Mouse (Mus musculus): ENCODE data around the gene Ndel1. TPM values are rescaled to one million over a fixed set of nuclear protein-coding genes. Genes with fewer than 3 reads are reported as not detected.
"Not testable (repeated sequence)": the region's sequence is repeated elsewhere in the genome, so short reads cannot be mapped to it uniquely, and the experiment has no call there.

The Ndel1 gene
- total and polyA plus RNA-seq, 3 experiments: 26.2 to 64.3 (median 39.4) TPM

- Histone ChIP-seq H3K4me3 (ENCODE audit: low read depth, low read length) (peak overlapping the region; percentile 93), H3K4me1 (ENCODE audit: insufficient read depth, low read depth, low read length) (peaks cover 38% of the 10 kb centered on the region), H3K36me3 (replicated peaks) (peaks cover 26% of the 10 kb centered on the region), H3K27me3 (ENCODE audit: insufficient read depth, low read length) (no peaks in the 10 kb centered on the region), H3K9me3 (replicated peaks) (no peaks in the 10 kb centered on the region)
- TF ChIP-seq POLR2AphosphoS5 (IDR thresholded peaks at IDR 0.05; ENCODE audit: insufficient replicate concordance, low read depth, low read length) (no peak), TAL1 (conservative IDR thresholded peaks at IDR 0.05; ENCODE audit: low read depth, low read length) (no peak), GATA1 (IDR thresholded peaks at IDR 0.05; ENCODE audit: borderline replicate concordance, low read length) (no peak), GATA2 (IDR thresholded peaks at IDR 0.05; ENCODE audit: borderline replicate concordance, low read depth, low read length) (no peak), CTCF (IDR thresholded peaks at IDR 0.05; ENCODE audit: low read depth, low read length) (no peak)
- DNase-seq (ENCODE audit: low spot score): no peak
- no peak for ATAC-seq (ENCODE audit: extremely low read depth, insufficient number of reproducible peaks, low FRiP score, poor library complexity, severe bottlenecking)
Measured at GRCm38 (mm10) chr11:68851644-68852485, 19.8 kb downstream of the Ndel1 start.

- TF ChIP-seq GATA2 (IDR thresholded peaks at IDR 0.05; ENCODE audit: borderline replicate concordance, low read depth, low read length): no peak
- TF ChIP-seq TAL1 (conservative IDR thresholded peaks at IDR 0.05; ENCODE audit: low read depth, low read length): no peak
- TF ChIP-seq CTCF (IDR thresholded peaks at IDR 0.05; ENCODE audit: low read depth, low read length): no peak
- TF ChIP-seq GATA1 (IDR thresholded peaks at IDR 0.05; ENCODE audit: borderline replicate concordance, low read length): no peak
- no peak for TF ChIP-seq POLR2AphosphoS5 (IDR thresholded peaks at IDR 0.05; ENCODE audit: insufficient replicate concordance, low read depth, low read length)
- no peaks in the 10 kb centered on the region for H3K27me3 ChIP-seq (ENCODE audit: insufficient read depth, low read length)
- peaks cover 32% of the 10 kb centered on the region for H3K36me3 ChIP-seq (replicated peaks)
- DNase-seq (ENCODE audit: low spot score): no peak
- no peak for ATAC-seq (ENCODE audit: extremely low read depth, insufficient number of reproducible peaks, low FRiP score, poor library complexity, severe bottlenecking)
- H3K4me1 ChIP-seq (ENCODE audit: insufficient read depth, low read depth, low read length): peaks cover 34% of the 10 kb centered on the region
- H3K9me3 ChIP-seq (replicated peaks): no peaks in the 10 kb centered on the region
- H3K4me3 ChIP-seq (ENCODE audit: low read depth, low read length): no peak overlapping the region; the same call in 1 of the 2 replicates
Measured at GRCm38 (mm10) chr11:68850862-68851261, 20.8 kb downstream of the Ndel1 start.

- H3K4me3 ChIP-seq (ENCODE audit: low read depth, low read length): no peak overlapping the region
- no peaks in the 10 kb centered on the region for H3K9me3 ChIP-seq (replicated peaks)
- ATAC-seq (ENCODE audit: extremely low read depth, insufficient number of reproducible peaks, low FRiP score, poor library complexity, severe bottlenecking): no peak
- no peak for DNase-seq (ENCODE audit: low spot score)
- peaks cover 71% of the 10 kb centered on the region for H3K36me3 ChIP-seq (replicated peaks)
- H3K4me1 ChIP-seq (ENCODE audit: insufficient read depth, low read depth, low read length): peaks cover 2% of the 10 kb centered on the region; the same call in 1 of the 2 replicates
- TF ChIP-seq GATA1 (IDR thresholded peaks at IDR 0.05; ENCODE audit: borderline replicate concordance, low read length) (no peak), GATA2 (IDR thresholded peaks at IDR 0.05; ENCODE audit: borderline replicate concordance, low read depth, low read length) (no peak), CTCF (IDR thresholded peaks at IDR 0.05; ENCODE audit: low read depth, low read length) (no peak), POLR2AphosphoS5 (IDR thresholded peaks at IDR 0.05; ENCODE audit: insufficient replicate concordance, low read depth, low read length) (no peak)
- H3K27me3 ChIP-seq (ENCODE audit: insufficient read depth, low read length): no peaks in the 10 kb centered on the region
Measured at GRCm38 (mm10) chr11:68839606-68840005, 32.1 kb downstream of the Ndel1 start.

GRCm38 (mm10) chr11:68835034-68835433, 36.6 kb downstream of the Ndel1 start:
- H3K36me3 ChIP-seq (replicated peaks): peaks cover 73% of the 10 kb centered on the region
- H3K9me3 ChIP-seq (replicated peaks): no peaks in the 10 kb centered on the region
- DNase-seq (ENCODE audit: low spot score) (no peak), ATAC-seq (ENCODE audit: extremely low read depth, insufficient number of reproducible peaks, low FRiP score, poor library complexity, severe bottlenecking) (no peak)
- H3K27me3 ChIP-seq (ENCODE audit: insufficient read depth, low read length): no peaks in the 10 kb centered on the region
- TF ChIP-seq TAL1 (conservative IDR thresholded peaks at IDR 0.05; ENCODE audit: low read depth, low read length) (no peak), CTCF (IDR thresholded peaks at IDR 0.05; ENCODE audit: low read depth, low read length) (no peak), GATA2 (IDR thresholded peaks at IDR 0.05; ENCODE audit: borderline replicate concordance, low read depth, low read length) (no peak), POLR2AphosphoS5 (IDR thresholded peaks at IDR 0.05; ENCODE audit: insufficient replicate concordance, low read depth, low read length) (no peak), GATA1 (IDR thresholded peaks at IDR 0.05; ENCODE audit: borderline replicate concordance, low read length) (no peak)
- H3K4me3 ChIP-seq (ENCODE audit: low read depth, low read length): no peak overlapping the region
- H3K4me1 ChIP-seq (ENCODE audit: insufficient read depth, low read depth, low read length): peaks cover 11% of the 10 kb centered on the region; the same call in 1 of the 2 replicates

- Histone ChIP-seq H3K36me3 (replicated peaks) (peaks cover 74% of the 10 kb centered on the region), H3K4me1 (ENCODE audit: insufficient read depth, low read depth, low read length) (peaks cover 11% of the 10 kb centered on the region; the same call in 1 of the 2 replicates), H3K9me3 (replicated peaks) (no peaks in the 10 kb centered on the region), H3K4me3 (ENCODE audit: low read depth, low read length) (no peak overlapping the region), H3K27me3 (ENCODE audit: insufficient read depth, low read length) (no peaks in the 10 kb centered on the region)
- no peak for TF ChIP-seq GATA1 (IDR thresholded peaks at IDR 0.05; ENCODE audit: borderline replicate concordance, low read length)
- TF ChIP-seq GATA2 (IDR thresholded peaks at IDR 0.05; ENCODE audit: borderline replicate concordance, low read depth, low read length): no peak
- no peak for TF ChIP-seq TAL1 (conservative IDR thresholded peaks at IDR 0.05; ENCODE audit: low read depth, low read length)
- no peak for TF ChIP-seq POLR2AphosphoS5 (IDR thresholded peaks at IDR 0.05; ENCODE audit: insufficient replicate concordance, low read depth, low read length)
- TF ChIP-seq CTCF (IDR thresholded peaks at IDR 0.05; ENCODE audit: low read depth, low read length): no peak
- DNase-seq (ENCODE audit: low spot score) (no peak), ATAC-seq (ENCODE audit: extremely low read depth, insufficient number of reproducible peaks, low FRiP score, poor library complexity, severe bottlenecking) (no peak)
Measured at GRCm38 (mm10) chr11:68833593-68833992, 38.1 kb downstream of the Ndel1 start.

- Histone ChIP-seq H3K27me3 (ENCODE audit: insufficient read depth, low read length) (no peaks in the 10 kb centered on the region), H3K36me3 (replicated peaks) (peaks cover 77% of the 10 kb centered on the region), H3K9me3 (replicated peaks) (no peaks in the 10 kb centered on the region), H3K4me1 (ENCODE audit: insufficient read depth, low read depth, low read length) (peaks cover 11% of the 10 kb centered on the region; the same call in 1 of the 2 replicates), H3K4me3 (ENCODE audit: low read depth, low read length) (no peak overlapping the region)
- ATAC-seq (ENCODE audit: extremely low read depth, insufficient number of reproducible peaks, low FRiP score, poor library complexity, severe bottlenecking): no peak
- no peak for DNase-seq (ENCODE audit: low spot score)
- TF ChIP-seq CTCF (IDR thresholded peaks at IDR 0.05; ENCODE audit: low read depth, low read length) (no peak), TAL1 (conservative IDR thresholded peaks at IDR 0.05; ENCODE audit: low read depth, low read length) (no peak), GATA1 (IDR thresholded peaks at IDR 0.05; ENCODE audit: borderline replicate concordance, low read length) (no peak), POLR2AphosphoS5 (IDR thresholded peaks at IDR 0.05; ENCODE audit: insufficient replicate concordance, low read depth, low read length) (no peak), GATA2 (IDR thresholded peaks at IDR 0.05; ENCODE audit: borderline replicate concordance, low read depth, low read length) (no peak)
Measured at GRCm38 (mm10) chr11:68832793-68833192, 38.9 kb downstream of the Ndel1 start.

GRCm38 (mm10) chr11:68831580-68831979, 40.1 kb downstream of the Ndel1 start:
- H3K36me3 ChIP-seq (replicated peaks): peaks cover 82% of the 10 kb centered on the region
- peaks cover 13% of the 10 kb centered on the region; the same call in 1 of the 2 replicates for H3K4me1 ChIP-seq (ENCODE audit: insufficient read depth, low read depth, low read length)

More at GRCm38 (mm10) chr11:68831580-68831979, 40.1 kb downstream of the Ndel1 start:
- H3K27me3 ChIP-seq (ENCODE audit: insufficient read depth, low read length); H3K4me3 ChIP-seq (ENCODE audit: low read depth, low read length); ATAC-seq (ENCODE audit: extremely low read depth, insufficient number of reproducible peaks, low FRiP score, poor library complexity, severe bottlenecking); DNase-seq (ENCODE audit: low spot score); H3K9me3 ChIP-seq (replicated peaks): not testable (repeated sequence)
